Mouse (Mus musculus) liver, postnatal 0 days (tissue): ENCODE data around the gene Dnm3.

ENCODE experiments used
- CTCF ChIP-seq: sonication (generic); IDR thresholded peaks from 2 replicates; pipeline ENCODE4 v1.5.1; 2016; ENCODE audit warnings: antibody characterized with exemption, low read depth
- EP300 ChIP-seq: IDR thresholded peaks from 2 replicates; pipeline ENCODE4 v1.6.1; 2016; ENCODE audit warnings: antibody characterized with exemption, low read depth, mild to moderate bottlenecking

DNA sequence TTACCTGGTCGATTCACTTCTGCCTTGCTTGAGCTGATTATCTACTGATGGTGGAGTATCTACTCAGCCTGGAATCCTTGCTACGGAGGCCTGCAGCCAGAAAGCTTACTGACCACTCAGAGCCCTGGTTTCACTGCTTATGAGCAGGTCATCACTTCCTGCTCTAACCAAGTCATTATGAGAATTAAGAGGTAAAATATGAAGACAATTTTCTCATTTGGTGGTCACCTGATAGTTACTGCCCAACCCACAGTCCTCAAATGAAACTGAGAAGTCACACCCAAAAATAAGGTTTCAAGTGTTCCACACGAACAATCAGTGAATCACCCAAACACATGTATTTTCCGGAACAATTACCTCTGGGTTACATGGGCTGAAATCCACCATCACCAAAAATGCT, 289.1 kb downstream of the Dnm3 start:
- TF ChIP-seq CTCF (no peak), EP300 (no peak)
